Mouse (Mus musculus) kidney, embryonic 14.5 days (tissue): ENCODE measurements at regions not wholly inside any gene's neighbourhood (a gene's known extent, or its start where the extent isn't known, plus 50 kb on each side); places are given as distances from the start of the nearest gene placed in this dataset.

Experiments used
- ATAC-seq: fragments of 200-750 bp; cut with Nextera tagmentation; 2 replicates; pipeline ENCODE4 v1.8.0; 2017; ENCODE audit warnings: moderate number of reproducible peaks, mild to moderate bottlenecking, moderate TSS enrichment, moderate library complexity; ENCODE audit not compliant: low FRiP score, low TSS enrichment
- H3K27ac ChIP-seq: fragments of 300-500 bp; sonication (generic); 2 replicates; pipeline ENCODE4 v1.5.1; 2014; ENCODE audit warnings: low read depth, mild to moderate bottlenecking, low read length, moderate library complexity, mixed read lengths
- H3K27me3 ChIP-seq: fragments of 300-500 bp; sonication (generic); 2 replicates; pipeline ENCODE4 v1.6.1; 2014; ENCODE audit warnings: mild to moderate bottlenecking, low read length; ENCODE audit not compliant: control insufficient read depth, insufficient read depth
- H3K36me3 ChIP-seq: fragments of 300-500 bp; sonication (generic); 2 replicates; pipeline ENCODE4 v1.6.1; 2014; ENCODE audit warnings: low read length, mixed read lengths; ENCODE audit not compliant: control insufficient read depth, insufficient read depth
- H3K4me1 ChIP-seq: fragments of 300-500 bp; sonication (generic); 2 replicates; pipeline ENCODE4 v1.6.1; 2014; ENCODE audit warnings: low read length, mixed read lengths; ENCODE audit not compliant: control insufficient read depth, insufficient read depth
- H3K4me2 ChIP-seq: fragments of 300-500 bp; sonication (generic); replicated peaks from 2 replicates; pipeline ENCODE4 v1.6.1; 2014; ENCODE audit warnings: low read depth, mild to moderate bottlenecking, low read length
- H3K4me3 ChIP-seq: fragments of 300-500 bp; sonication (generic); 2 replicates; pipeline ENCODE4 v1.5.1; 2014; ENCODE audit warnings: mild to moderate bottlenecking, low read length
- H3K9ac ChIP-seq: fragments of 300-500 bp; sonication (generic); 2 replicates; pipeline ENCODE4 v1.6.1; 2014; ENCODE audit warnings: low read depth, mild to moderate bottlenecking, low read length, moderate library complexity
- H3K9me3 ChIP-seq: fragments of 300-500 bp; sonication (generic); 2 replicates; pipeline ENCODE4 v1.6.1; 2016; ENCODE audit warnings: low read length; ENCODE audit not compliant: control insufficient read depth
- WGBS: fragments of 180-500 bp; shearing (Covaris S2); extraction: QIAGEN DNeasy Blood & Tissue Kit; methylation state at CpG from one replicate; pipeline ENCODE4 v1.1.7; 2014; 5-methylcytosine and 5-hydroxymethylcytosine counted together

GRCm38 (mm10) chr9:115642032-115642431, 267.2 kb upstream of the Gadl1 start:
- Histone ChIP-seq H3K4me3 (no peak overlapping the region), H3K27ac (no peak overlapping the region), H3K4me1 (no peaks in the 10 kb centered on the region), H3K9ac (no peak overlapping the region), H3K9me3 (no peaks in the 10 kb centered on the region), H3K27me3 (no peaks in the 10 kb centered on the region), H3K4me2 (no peak overlapping the region), H3K36me3 (no peaks in the 10 kb centered on the region)
- 23% methylated on average over 4 of the region's 4 CpGs for WGBS
- no peak for ATAC-seq

DNA sequence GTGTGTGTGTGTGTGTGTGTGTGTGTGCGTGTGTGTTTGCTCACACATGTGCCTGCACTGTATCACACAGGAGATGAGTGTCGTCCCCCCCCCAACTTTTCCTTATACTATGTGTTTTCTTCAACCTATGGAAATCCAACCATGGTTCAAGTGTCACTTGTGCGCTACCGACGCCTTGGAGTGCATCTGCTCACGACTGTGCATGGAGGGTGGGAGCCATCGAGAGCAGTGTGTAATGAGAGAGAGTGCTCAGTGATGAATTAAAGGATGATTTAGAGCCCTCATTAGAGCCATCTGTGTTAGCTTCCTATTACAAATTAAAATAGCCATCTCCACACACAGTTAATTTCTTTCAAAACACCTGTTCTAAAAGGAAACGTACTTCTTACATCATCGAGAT, 264.3 kb upstream of the Gadl1 start:
- H3K4me3 ChIP-seq: no peak overlapping the region
- no peaks in the 10 kb centered on the region for H3K36me3 ChIP-seq
- H3K27me3 ChIP-seq: no peaks in the 10 kb centered on the region
- H3K4me1 ChIP-seq: no peaks in the 10 kb centered on the region
- no peak for ATAC-seq
- WGBS: 62% methylated on average over 9 of the region's 9 CpGs
- no peak overlapping the region for H3K4me2 ChIP-seq
- H3K9me3 ChIP-seq: no peaks in the 10 kb centered on the region
- H3K9ac ChIP-seq: no peak overlapping the region
- H3K27ac ChIP-seq: no peak overlapping the region

DNA sequence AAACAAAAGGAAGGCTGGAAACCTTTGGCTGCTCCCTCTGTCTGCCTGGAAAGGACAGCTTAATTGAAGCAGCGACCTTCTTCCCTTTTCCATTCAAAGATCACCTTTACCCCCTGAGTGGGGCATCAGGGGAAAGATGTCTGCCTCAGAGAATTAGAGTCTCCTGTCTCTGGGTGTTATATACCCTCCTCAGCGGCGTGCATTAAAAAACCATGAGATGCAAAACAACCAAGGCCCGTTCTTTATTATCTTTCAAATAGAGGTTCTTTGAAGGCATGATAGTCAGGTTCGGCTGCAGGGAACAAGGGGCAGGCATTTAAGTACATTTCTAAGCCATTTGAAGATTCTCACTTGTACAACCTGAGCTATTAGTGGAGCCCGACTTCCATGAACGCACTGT, 263.0 kb upstream of the Gadl1 start:
- Histone ChIP-seq H3K4me2 (no peak overlapping the region), H3K27me3 (no peaks in the 10 kb centered on the region), H3K9me3 (no peaks in the 10 kb centered on the region), H3K4me3 (no peak overlapping the region), H3K4me1 (no peaks in the 10 kb centered on the region), H3K9ac (no peak overlapping the region), H3K27ac (no peak overlapping the region), H3K36me3 (no peaks in the 10 kb centered on the region)
- no peak for ATAC-seq
- WGBS: 51% methylated on average over 7 of the region's 7 CpGs

DNA sequence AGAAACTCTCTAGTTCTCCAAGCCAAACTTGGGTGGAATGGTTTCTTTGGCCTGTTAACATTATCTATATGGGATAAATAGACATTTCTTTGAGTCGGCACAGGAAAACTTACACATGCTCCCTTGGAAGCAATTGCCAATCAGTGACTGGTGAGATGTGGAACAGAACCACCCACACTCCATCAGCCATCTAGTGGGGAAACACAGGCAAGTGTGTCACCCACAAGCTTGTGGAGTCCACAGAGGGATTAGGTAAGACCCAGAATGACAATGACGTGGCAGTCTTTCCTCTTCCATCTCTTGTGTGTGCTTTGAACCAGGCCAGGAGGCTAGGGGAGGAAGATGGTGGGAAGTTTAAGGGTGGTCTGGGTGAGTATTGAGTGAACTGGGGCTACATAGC, 257.5 kb upstream of the Gadl1 start:
- no peaks in the 10 kb centered on the region for H3K9me3 ChIP-seq
- H3K27ac ChIP-seq: no peak overlapping the region
- no peak overlapping the region for H3K9ac ChIP-seq
- no peaks in the 10 kb centered on the region for H3K36me3 ChIP-seq
- H3K4me2 ChIP-seq: no peak overlapping the region
- H3K4me3 ChIP-seq: no peak overlapping the region
- 86% methylated on average over 2 of the region's 2 CpGs for WGBS
- ATAC-seq: no peak
- H3K27me3 ChIP-seq: no peaks in the 10 kb centered on the region
- no peaks in the 10 kb centered on the region for H3K4me1 ChIP-seq

- no peaks in the 10 kb centered on the region for H3K36me3 ChIP-seq
- H3K9ac ChIP-seq: no peak overlapping the region
- H3K4me1 ChIP-seq: no peaks in the 10 kb centered on the region
- no peak for ATAC-seq
- WGBS: 98% methylated on average over 5 of the region's 5 CpGs
- no peaks in the 10 kb centered on the region for H3K9me3 ChIP-seq
- no peak overlapping the region for H3K4me3 ChIP-seq
- no peaks in the 10 kb centered on the region for H3K27me3 ChIP-seq
- H3K27ac ChIP-seq: no peak overlapping the region
- H3K4me2 ChIP-seq: no peak overlapping the region
These were observed 256.1 kb upstream of the Gadl1 start for GRCm38 (mm10) chr9:115653116-115653515.

DNA sequence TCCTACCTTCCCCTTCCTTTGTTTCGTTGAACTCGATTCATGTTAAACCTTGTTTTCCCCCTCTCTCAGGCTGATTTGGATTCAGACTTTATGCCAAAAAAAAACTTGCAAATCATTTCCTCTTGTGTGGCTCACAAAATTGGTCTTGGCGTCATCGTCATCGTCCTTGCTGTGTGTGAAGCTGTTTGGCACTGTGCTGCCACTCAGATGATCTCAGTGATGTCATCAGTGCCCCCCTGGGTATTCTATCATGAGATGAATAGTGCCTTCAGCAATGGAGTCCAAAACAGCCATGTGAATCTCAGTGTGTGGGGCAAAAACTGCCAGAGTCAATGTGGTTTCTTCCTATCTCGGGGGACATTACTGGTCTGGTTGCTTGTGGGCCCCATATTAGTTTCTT, 254.3 kb upstream of the Gadl1 start:
- Histone ChIP-seq H3K27me3 (no peaks in the 10 kb centered on the region), H3K36me3 (no peaks in the 10 kb centered on the region), H3K4me1 (no peaks in the 10 kb centered on the region), H3K4me3 (no peak overlapping the region), H3K27ac (no peak overlapping the region), H3K9me3 (no peaks in the 10 kb centered on the region; the same call in 1 of the 2 replicates), H3K9ac (no peak overlapping the region), H3K4me2 (no peak overlapping the region)
- no peak for ATAC-seq
- 94% methylated on average over 6 of the region's 6 CpGs for WGBS

DNA sequence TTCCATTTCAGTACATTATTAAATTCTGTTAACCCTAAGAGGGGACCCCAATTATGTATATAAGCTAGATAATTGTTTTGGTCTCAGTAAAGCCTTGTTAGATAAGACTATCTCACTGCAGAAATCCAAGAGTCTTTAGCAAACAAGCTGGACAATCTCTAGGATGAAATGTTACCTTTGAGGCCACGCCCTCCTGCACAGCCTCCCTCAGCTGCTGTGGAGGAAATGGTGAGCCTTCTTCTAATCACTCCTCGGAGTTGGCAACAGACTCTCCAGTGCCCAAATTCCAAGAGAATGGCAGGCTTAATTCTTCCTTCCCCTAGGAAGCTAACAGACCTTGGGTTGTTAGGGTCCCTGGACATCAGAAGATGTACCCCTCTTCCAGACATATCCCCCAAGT, 252.7 kb upstream of the Gadl1 start:
- Histone ChIP-seq H3K4me2 (no peak overlapping the region), H3K36me3 (no peaks in the 10 kb centered on the region), H3K9ac (no peak overlapping the region), H3K4me3 (no peak overlapping the region), H3K27ac (no peak overlapping the region), H3K4me1 (no peaks in the 10 kb centered on the region), H3K9me3 (no peaks in the 10 kb centered on the region; the same call in 1 of the 2 replicates), H3K27me3 (no peaks in the 10 kb centered on the region)
- 51% methylated on average over 2 of the region's 2 CpGs for WGBS
- ATAC-seq: no peak

GRCm38 (mm10) chr9:115656994-115657713, 252.1 kb upstream of the Gadl1 start:
- H3K36me3 ChIP-seq: no peaks in the 10 kb centered on the region
- no peaks in the 10 kb centered on the region; the same call in 1 of the 2 replicates for H3K9me3 ChIP-seq
- no peaks in the 10 kb centered on the region for H3K27me3 ChIP-seq
- no peak overlapping the region for H3K4me3 ChIP-seq
- no peak overlapping the region for H3K27ac ChIP-seq
- no peaks in the 10 kb centered on the region for H3K4me1 ChIP-seq
- ATAC-seq: no peak
- WGBS: 64% methylated on average over 4 of the region's 4 CpGs
- no peak overlapping the region for H3K4me2 ChIP-seq
- no peak overlapping the region for H3K9ac ChIP-seq

DNA sequence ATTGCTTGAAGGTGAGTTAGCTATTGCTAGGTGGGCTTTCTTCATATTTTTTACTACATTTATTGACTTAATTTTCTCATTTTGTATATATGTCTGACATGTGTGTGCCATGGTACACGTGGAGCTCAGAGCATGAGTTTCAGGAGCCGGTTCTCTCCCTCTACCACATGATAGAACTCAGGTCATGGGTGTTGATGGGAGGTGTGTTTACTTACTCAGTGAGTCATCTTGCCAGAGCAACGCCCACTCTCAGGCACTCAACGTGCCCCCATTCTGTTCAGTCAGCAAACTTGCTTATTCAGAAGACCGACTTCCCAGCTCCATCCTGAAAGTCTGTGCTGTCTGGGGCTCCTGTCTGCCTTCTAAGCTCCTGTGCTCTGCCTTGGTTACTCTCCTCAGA, 250.8 kb upstream of the Gadl1 start:
- Histone ChIP-seq H3K36me3 (no peaks in the 10 kb centered on the region), H3K9me3 (no peaks in the 10 kb centered on the region; the same call in 1 of the 2 replicates), H3K9ac (no peak overlapping the region), H3K4me2 (no peak overlapping the region), H3K27ac (no peak overlapping the region), H3K4me1 (no peaks in the 10 kb centered on the region), H3K4me3 (no peak overlapping the region), H3K27me3 (no peaks in the 10 kb centered on the region)
- no peak for ATAC-seq
- WGBS: 87% methylated on average over 5 of the region's 5 CpGs
